Mouse (Mus musculus) heart, embryonic 11.5 days (tissue): Measurements from ENCODE around the gene Rbbp4. TPM values are rescaled to one million over a fixed set of nuclear protein-coding genes. Genes with fewer than 3 reads are reported as not detected.
A peak's percentile ranks its signal among the peaks of the same experiment; 100 is the strongest.
"Not testable (repeated sequence)": the region's sequence is repeated elsewhere in the genome, so short reads cannot be mapped to it uniquely, and the experiment has no call there.

Source experiments
- ATAC-seq: fragments of 200-750 bp; cut with Nextera tagmentation; replicated peaks from 2 replicates; pipeline ENCODE4 v1.8.0; 2017; ENCODE audit warnings: moderate library complexity; ENCODE audit not compliant: insufficient number of reproducible peaks, low FRiP score, low TSS enrichment
- H3K27ac ChIP-seq: fragments of 300-500 bp; sonication (generic); 2 replicates; pipeline ENCODE4 v1.5.1; 2014; ENCODE audit warnings: mild to moderate bottlenecking, low read depth, low read length
- H3K27me3 ChIP-seq: fragments of 300-500 bp; sonication (generic); 2 replicates; pipeline ENCODE4 v1.6.1; 2014; ENCODE audit warnings: mild to moderate bottlenecking, low read length, mixed read lengths; ENCODE audit not compliant: control insufficient read depth, insufficient read depth
- H3K36me3 ChIP-seq: fragments of 300-500 bp; sonication (generic); 2 replicates; pipeline ENCODE4 v1.6.1; 2014; ENCODE audit warnings: mild to moderate bottlenecking, low read length, moderate library complexity, mixed read lengths; ENCODE audit not compliant: control insufficient read depth, insufficient read depth
- H3K4me1 ChIP-seq: fragments of 300-500 bp; sonication (generic); 2 replicates; pipeline ENCODE4 v1.6.1; 2014; ENCODE audit warnings: low read length; ENCODE audit not compliant: control insufficient read depth, insufficient read depth
- H3K4me2 ChIP-seq: fragments of 300-500 bp; sonication (generic); 2 replicates; pipeline ENCODE4 v1.6.1; 2014; ENCODE audit warnings: mild to moderate bottlenecking, moderate library complexity
- H3K4me3 ChIP-seq: fragments of 300-500 bp; sonication (generic); 2 replicates; pipeline ENCODE4 v1.5.1; 2014; ENCODE audit warnings: low read depth, low read length
- H3K9ac ChIP-seq: fragments of 300-500 bp; sonication (generic); 2 replicates; pipeline ENCODE4 v1.6.1; 2014; ENCODE audit warnings: mild to moderate bottlenecking, low read depth, low read length, moderate library complexity
- H3K9me3 ChIP-seq: fragments of 300-500 bp; sonication (generic); replicated peaks from 2 replicates; pipeline ENCODE4 v1.6.1; 2016; ENCODE audit warnings: low read length; ENCODE audit not compliant: control insufficient read depth
- WGBS: fragments of 180-500 bp; shearing (Covaris S2); extraction: QIAGEN DNeasy Blood & Tissue Kit; methylation state at CpG from one replicate; pipeline ENCODE4 v1.1.7; 2014; ENCODE audit not compliant: insufficient replicate concordance; 5-methylcytosine and 5-hydroxymethylcytosine counted together
- polyA plus RNA-seq: library from polyadenylated mRNA; unstranded; fragments of >200 nt; fragmentation: Nextera tagmentation; extraction: Ambion mirVana; gene quantifications from 2 replicates; pipeline ENCODE4 v1.2.1, GENCODE M21; 2014

Gene Rbbp4
- polyA plus RNA-seq, 1 experiment from 2014 or later = 337 TPM

DNA sequence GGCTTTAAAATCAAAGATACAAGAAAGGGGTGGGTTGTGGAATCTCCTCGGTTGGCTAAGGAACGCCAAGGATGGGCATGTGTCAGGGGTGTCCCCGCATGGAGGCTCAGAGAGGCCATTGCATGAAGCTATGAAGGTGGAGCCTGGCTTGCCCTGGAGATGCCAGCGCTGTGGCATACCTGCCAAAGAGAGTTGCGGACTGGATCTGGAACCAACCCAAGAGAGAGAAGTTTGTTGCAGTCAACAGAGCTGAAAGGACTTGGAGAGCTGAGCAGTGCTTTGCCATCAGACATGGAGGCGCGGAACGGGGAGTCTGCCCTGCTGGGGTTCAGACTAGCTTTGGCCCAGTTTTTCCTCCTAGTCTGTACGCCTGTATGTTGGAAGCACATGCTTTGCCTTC is 28.3 kb upstream of the Rbbp4 start:
- H3K4me2 ChIP-seq = no peak overlapping the region
- H3K9ac ChIP-seq = no peak overlapping the region
- no peaks in the 10 kb centered on the region for H3K27me3 ChIP-seq
- H3K4me3 ChIP-seq = no peak overlapping the region
- no peak overlapping the region for H3K27ac ChIP-seq
- no peaks in the 10 kb centered on the region for H3K9me3 ChIP-seq
- H3K4me1 ChIP-seq = no peaks in the 10 kb centered on the region
- ATAC-seq = no peak
- H3K36me3 ChIP-seq = peaks cover 2% of the 10 kb centered on the region; the same call in 1 of the 2 replicates
- 89% methylated on average over 9 of the region's 9 CpGs for WGBS

DNA sequence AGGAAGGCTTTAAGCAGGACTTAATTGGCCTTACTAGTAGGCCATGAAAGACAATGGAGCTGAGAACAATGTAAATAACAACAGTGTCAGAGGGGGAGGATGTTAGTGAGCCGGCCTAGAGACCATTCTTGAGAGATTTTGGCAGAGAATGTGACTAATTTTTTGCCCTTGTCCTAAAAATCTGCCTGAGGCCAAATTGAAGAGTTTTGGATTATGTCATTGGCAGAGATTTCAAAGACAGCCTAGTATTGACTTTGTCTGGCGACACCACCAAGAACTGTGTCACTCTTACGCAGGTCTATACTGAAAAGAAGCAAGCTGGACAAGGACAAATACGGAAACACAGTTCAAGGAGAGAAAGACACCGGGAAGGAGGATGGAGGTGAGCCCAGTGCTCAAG is 27.6 kb upstream of the Rbbp4 start:
- peaks cover 5% of the 10 kb centered on the region; the same call in 1 of the 2 replicates for H3K36me3 ChIP-seq

GRCm38 (mm10) chr4:129362238-129362637 is 27.1 kb upstream of the Rbbp4 start:
- not testable (repeated sequence) for H3K4me1 ChIP-seq, H3K27me3 ChIP-seq, H3K9me3 ChIP-seq, H3K36me3 ChIP-seq, H3K4me2 ChIP-seq, ATAC-seq, H3K4me3 ChIP-seq, H3K27ac ChIP-seq, H3K9ac ChIP-seq
- WGBS = 73% methylated on average over 3 of the region's 3 CpGs

More for the DNA sequence above, 27.6 kb upstream of the Rbbp4 start:
- Histone ChIP-seq H3K9me3 (no peaks in the 10 kb centered on the region), H3K27me3 (no peaks in the 10 kb centered on the region), H3K27ac (no peak overlapping the region), H3K9ac (no peak overlapping the region), H3K4me1 (no peaks in the 10 kb centered on the region), H3K4me2 (no peak overlapping the region), H3K4me3 (no peak overlapping the region)
- ATAC-seq = no peak
- 81% methylated on average over 5 of the region's 5 CpGs for WGBS

DNA sequence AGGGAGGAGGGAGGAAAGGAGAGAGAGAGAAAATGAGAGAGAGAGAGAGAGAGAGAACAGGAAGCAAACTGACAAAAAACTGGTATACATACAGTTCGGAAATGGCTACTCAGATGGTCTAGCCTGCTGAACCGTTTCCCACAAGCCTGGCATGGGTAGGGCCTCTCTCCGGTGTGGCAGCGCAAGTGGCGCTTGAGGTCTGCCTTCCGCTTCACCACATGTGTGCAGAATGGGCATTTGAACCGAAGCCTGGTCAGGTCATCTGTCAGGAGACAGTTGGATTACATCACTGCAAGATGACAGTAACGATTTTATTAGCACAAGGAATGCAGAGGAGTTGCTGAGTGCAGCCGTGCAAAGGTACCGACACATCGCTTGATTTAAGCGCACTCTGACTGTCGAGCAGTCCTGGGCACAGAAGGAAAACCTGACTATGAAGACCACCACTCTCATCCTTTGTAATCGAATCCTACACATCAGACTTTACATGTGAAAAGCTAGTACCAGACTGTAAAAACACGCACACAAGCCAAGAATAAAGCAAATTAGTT is 22.5 kb upstream of the Rbbp4 start:
- ATAC-seq = no peak
- H3K4me2 ChIP-seq = no peak overlapping the region
- 78% methylated on average over 15 of the region's 15 CpGs for WGBS

DNA sequence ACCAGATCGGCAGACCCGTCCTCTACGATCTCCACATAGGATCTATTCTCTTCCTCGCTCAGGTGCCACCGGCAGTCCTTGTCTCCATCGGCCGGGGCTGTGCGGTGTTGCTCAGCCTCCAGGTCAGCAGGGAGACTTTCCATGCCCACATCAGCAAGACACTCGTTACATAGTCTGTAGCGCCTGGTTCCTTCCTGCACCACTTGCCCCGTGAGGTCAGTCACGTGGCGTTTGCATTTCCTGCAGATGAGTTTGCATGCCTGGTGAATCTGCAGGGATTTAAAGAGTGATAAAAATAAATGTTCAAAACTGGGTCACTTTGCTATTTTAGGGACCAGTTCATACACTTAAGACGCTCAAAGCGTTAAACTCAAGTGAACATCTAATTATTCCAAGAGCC is 19.1 kb upstream of the Rbbp4 start:
- 82% methylated on average over 15 of the region's 15 CpGs for WGBS
- Histone ChIP-seq H3K9me3 (no peaks in the 10 kb centered on the region), H3K27me3 (no peaks in the 10 kb centered on the region), H3K4me1 (no peaks in the 10 kb centered on the region), H3K4me2 (no peak overlapping the region), H3K27ac (no peak overlapping the region), H3K9ac (no peak overlapping the region), H3K36me3 (0 out of 2 replicates have a peak, but pooled peaks cover 5% of the 10 kb centered on the region), H3K4me3 (no peak overlapping the region)
- no peak for ATAC-seq

More for the DNA sequence above, 22.5 kb upstream of the Rbbp4 start:
- peaks cover 7% of the 10 kb centered on the region; the same call in 1 of the 2 replicates for H3K36me3 ChIP-seq
- no peaks in the 10 kb centered on the region for H3K27me3 ChIP-seq
- H3K4me1 ChIP-seq = no peaks in the 10 kb centered on the region
- no peak overlapping the region for H3K9ac ChIP-seq
- no peaks in the 10 kb centered on the region for H3K9me3 ChIP-seq
- no peak overlapping the region for H3K4me3 ChIP-seq
- H3K27ac ChIP-seq = no peak overlapping the region

GRCm38 (mm10) chr4:129353176-129353575 is 18.0 kb upstream of the Rbbp4 start:
- WGBS = 86% methylated on average over 12 of the region's 12 CpGs
- Histone ChIP-seq H3K4me2 (no peak overlapping the region), H3K27me3 (no peaks in the 10 kb centered on the region), H3K27ac (no peak overlapping the region), H3K36me3 (0 out of 2 replicates have a peak, but pooled peaks cover 3% of the 10 kb centered on the region), H3K4me1 (no peaks in the 10 kb centered on the region), H3K9me3 (no peaks in the 10 kb centered on the region), H3K9ac (no peak overlapping the region), H3K4me3 (no peak overlapping the region)
- no peak for ATAC-seq

DNA sequence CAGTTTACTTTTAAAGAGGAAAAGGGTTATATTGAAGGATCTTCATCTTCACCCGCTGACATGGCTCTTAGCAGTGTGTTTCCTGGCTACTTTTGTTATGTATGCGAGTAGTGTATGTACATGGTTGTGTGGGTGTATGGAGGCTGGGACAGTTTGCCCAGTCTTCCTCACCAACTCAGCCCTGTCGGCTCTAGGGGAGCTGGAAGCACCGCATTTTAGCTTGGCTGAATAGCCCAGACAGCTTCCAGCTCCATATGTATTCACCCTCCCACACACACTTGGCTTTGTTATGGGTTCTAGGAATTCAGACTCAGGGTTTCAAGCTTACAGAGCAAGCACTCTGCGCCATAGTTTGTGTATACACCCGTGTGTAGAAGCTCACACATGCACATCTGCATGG is 15.9 kb upstream of the Rbbp4 start:
- Histone ChIP-seq H3K9me3 (no peaks in the 10 kb centered on the region), H3K36me3 (peaks cover 3% of the 10 kb centered on the region), H3K4me1 (no peaks in the 10 kb centered on the region)

DNA sequence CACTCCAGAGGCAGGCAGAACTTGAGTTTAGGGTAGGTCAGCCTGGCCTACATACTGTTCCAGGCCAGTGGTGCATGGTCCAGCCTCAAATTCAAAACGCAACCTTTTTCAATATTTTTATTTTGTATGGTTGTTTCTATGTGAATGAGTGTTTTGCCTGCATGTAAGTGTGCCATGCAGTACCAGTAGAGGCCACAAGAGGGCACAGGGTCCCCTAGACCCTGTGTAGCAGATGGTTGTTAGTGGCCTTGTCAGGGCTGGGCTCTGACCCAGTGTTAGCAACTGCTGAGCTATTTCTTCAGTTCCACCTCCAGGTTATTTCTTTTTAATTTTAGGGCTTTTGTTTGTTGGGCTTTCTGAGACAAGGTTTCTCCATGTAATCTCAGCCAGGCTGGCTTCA is 15.5 kb upstream of the Rbbp4 start:
- Histone ChIP-seq H3K9ac (no peak overlapping the region), H3K4me2 (no peak overlapping the region), H3K4me3 (no peak overlapping the region), H3K9me3 (no peaks in the 10 kb centered on the region), H3K4me1 (no peaks in the 10 kb centered on the region), H3K27ac (no peak overlapping the region), H3K36me3 (peaks cover 3% of the 10 kb centered on the region), H3K27me3 (no peaks in the 10 kb centered on the region)
- 3% methylated on average over 1 of the region's 1 CpGs for WGBS
- 0 out of 2 replicates have a peak, but pooled peaks have one; percentile 52 for ATAC-seq

More for the DNA sequence above, 15.9 kb upstream of the Rbbp4 start:
- no peak for ATAC-seq
- H3K9ac ChIP-seq = no peak overlapping the region
- no peak overlapping the region for H3K27ac ChIP-seq
- no peaks in the 10 kb centered on the region for H3K27me3 ChIP-seq
- WGBS = 68% methylated on average over 6 of the region's 6 CpGs
- no peak overlapping the region for H3K4me2 ChIP-seq
- H3K4me3 ChIP-seq = no peak overlapping the region

DNA sequence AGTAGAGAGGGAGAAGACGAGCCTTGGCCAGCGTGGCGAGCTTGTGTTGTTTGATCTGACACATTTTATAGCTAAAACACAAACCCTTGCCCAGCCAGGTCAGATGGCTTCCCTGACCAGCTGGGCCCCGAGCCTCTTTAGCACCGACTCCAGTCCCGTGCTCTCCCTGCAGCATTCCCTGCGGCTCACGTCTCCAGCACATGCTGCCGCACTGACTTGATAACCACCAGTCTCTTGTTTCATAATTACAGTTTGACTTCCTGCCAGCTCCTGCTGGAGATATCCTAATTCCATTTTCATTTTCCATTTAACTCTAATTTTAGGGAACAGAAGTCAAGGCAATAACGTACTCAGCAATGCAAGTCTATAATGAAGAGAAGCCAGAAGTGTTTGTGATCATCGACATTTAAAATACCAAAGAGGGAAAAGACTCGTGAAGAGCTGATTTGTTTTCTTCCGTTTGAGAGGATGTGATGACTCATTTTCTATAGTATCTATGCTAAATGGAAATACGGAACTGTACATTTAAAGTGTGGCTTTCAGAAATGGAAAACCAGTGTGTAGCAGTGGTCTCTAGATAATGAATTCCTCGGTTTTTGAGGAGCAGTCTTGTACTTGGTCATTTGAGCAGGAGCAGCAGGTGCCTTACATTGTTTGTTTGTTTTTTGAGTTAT is 11.4 kb upstream of the Rbbp4 start:
- no peak overlapping the region; the same call in 1 of the 2 replicates for H3K27ac ChIP-seq

More for the DNA sequence above, 11.4 kb upstream of the Rbbp4 start:
- Histone ChIP-seq H3K27me3 (no peaks in the 10 kb centered on the region), H3K9me3 (no peaks in the 10 kb centered on the region), H3K36me3 (peaks cover 15% of the 10 kb centered on the region), H3K4me2 (no peak overlapping the region), H3K9ac (no peak overlapping the region), H3K4me1 (no peaks in the 10 kb centered on the region), H3K4me3 (no peak overlapping the region)
- 77% methylated on average over 15 of the region's 15 CpGs for WGBS
- ATAC-seq = no peak
